Mouse (Mus musculus): ENCODE measurements around the gene Hoxa9. TPM values are rescaled to one million over a fixed set of nuclear protein-coding genes. Genes with fewer than 3 reads are reported as not detected.
A peak's percentile ranks its signal among the peaks of the same experiment; 100 is the strongest.

Gene Hoxa9
- polyA plus RNA-seq, 2 experiments, result 0.43 to 0.76 TPM

GRCm38 (mm10) chr6:52215070-52215469, 15.8 kb downstream of the Hoxa9 start:
- H3K9ac ChIP-seq (replicated peaks), result no peak overlapping the region
- DNase-seq (ENCODE audit: low read depth in 3 of 3, low spot score in 3 of 3), result no peak
- no peak for TF ChIP-seq CTCF (IDR thresholded peaks at IDR 0.05; ENCODE audit: low read depth)
- no peak for TF ChIP-seq EP300 (IDR thresholded peaks at IDR 0.05; ENCODE audit: low read depth)
- H3K4me1 ChIP-seq (replicated peaks; ENCODE audit: control insufficient read depth in 2 of 2, insufficient read depth in 2 of 2, low read length in 1 of 2), result no peaks in the 10 kb centered on the region
- 32% methylated on average over 3 of the region's 3 CpGs for WGBS (ENCODE audit: insufficient replicate concordance)
- no peak overlapping the region for H3K4me3 ChIP-seq (ENCODE audit: insufficient read depth in 1 of 2, low read depth in 2 of 2, low read length in 2 of 2)
- H3K27me3 ChIP-seq (ENCODE audit: control insufficient read depth, insufficient read depth, low read length), result peaks cover 99% of the 10 kb centered on the region
- no peaks in the 10 kb centered on the region for H3K36me3 ChIP-seq (replicated peaks; ENCODE audit: control insufficient read depth, insufficient read depth, low read depth)
- H3K4me2 ChIP-seq (ENCODE audit: low read depth), result no peak overlapping the region
- no peak overlapping the region for H3K27ac ChIP-seq
- H3K9me3 ChIP-seq (ENCODE audit: control insufficient read depth, low read length), result no peaks in the 10 kb centered on the region
- no peak for ATAC-seq (ENCODE audit: insufficient read depth)

- peaks cover 99% of the 10 kb centered on the region for H3K27me3 ChIP-seq (ENCODE audit: control insufficient read depth, insufficient read depth, low read length)
- H3K4me2 ChIP-seq (ENCODE audit: low read depth), result no peak overlapping the region
- TF ChIP-seq EP300 (IDR thresholded peaks at IDR 0.05; ENCODE audit: low read depth) (no peak), CTCF (IDR thresholded peaks at IDR 0.05; ENCODE audit: low read depth) (no peak)
- H3K9ac ChIP-seq (replicated peaks), result no peak overlapping the region
- H3K36me3 ChIP-seq (replicated peaks; ENCODE audit: control insufficient read depth, insufficient read depth, low read depth), result no peaks in the 10 kb centered on the region
- H3K27ac ChIP-seq, result no peak overlapping the region
- no peak overlapping the region for H3K4me3 ChIP-seq (ENCODE audit: insufficient read depth in 1 of 2, low read depth in 2 of 2, low read length in 2 of 2)
- DNase-seq (ENCODE audit: low read depth in 3 of 3, low spot score in 3 of 3) (no peak), ATAC-seq (ENCODE audit: insufficient read depth) (no peak)
- H3K4me1 ChIP-seq (replicated peaks; ENCODE audit: control insufficient read depth in 2 of 2, insufficient read depth in 2 of 2, low read length in 1 of 2), result no peaks in the 10 kb centered on the region
- H3K9me3 ChIP-seq (ENCODE audit: control insufficient read depth, low read length), result no peaks in the 10 kb centered on the region
- WGBS (ENCODE audit: insufficient replicate concordance), result 20% methylated on average over 5 of the region's 5 CpGs
Observed at GRCm38 (mm10) chr6:52214271-52214670, 16.6 kb downstream of the Hoxa9 start.

- H3K4me2 ChIP-seq (ENCODE audit: low read depth), result peak within 1 kb of the TSS; percentile 32
- no peak for ATAC-seq (ENCODE audit: insufficient read depth)
- 5% methylated on average over 38 of the region's 38 CpGs for WGBS (ENCODE audit: insufficient replicate concordance)
- H3K9ac ChIP-seq (replicated peaks), result no peak within 1 kb of the TSS
- no peak for TF ChIP-seq EP300 (IDR thresholded peaks at IDR 0.05; ENCODE audit: low read depth)
- TF ChIP-seq CTCF (IDR thresholded peaks at IDR 0.05; ENCODE audit: low read depth), result no peak
- no peaks in the 10 kb centered on the region for H3K4me1 ChIP-seq (replicated peaks; ENCODE audit: control insufficient read depth in 2 of 2, insufficient read depth in 2 of 2, low read length in 1 of 2)
- no peak within 1 kb of the TSS for H3K27ac ChIP-seq
- H3K36me3 ChIP-seq (replicated peaks; ENCODE audit: control insufficient read depth, insufficient read depth, low read depth), result no peaks in the 10 kb centered on the region
- H3K27me3 ChIP-seq (ENCODE audit: control insufficient read depth, insufficient read depth, low read length), result peaks cover 99% of the 10 kb centered on the region
- peak within 1 kb of the TSS; percentile 11 to 18; a peak in 3 of 4 replicates for H3K4me3 ChIP-seq (ENCODE audit: insufficient read depth in 1 of 2, low read depth in 2 of 2, low read length in 2 of 2)
- no peaks in the 10 kb centered on the region for H3K9me3 ChIP-seq (ENCODE audit: control insufficient read depth, low read length)
- no peak for DNase-seq (ENCODE audit: low read depth in 3 of 3, low spot score in 3 of 3)
Observed at GRCm38 (mm10) chr6:52213119-52213986, 17.5 kb downstream of the Hoxa9 start, which contains the start of the genes Hoxa3 and Gm28308. Hoxa3 (minus strand) TSS chr6:52213336. Gm28308 (minus strand) TSS chr6:52213339.

GRCm38 (mm10) chr6:52212556-52213118, 18.3 kb downstream of the Hoxa9 start:
- H3K36me3 ChIP-seq (replicated peaks; ENCODE audit: control insufficient read depth, insufficient read depth, low read depth), result no peaks in the 10 kb centered on the region
- peak overlapping the region; percentile 11 to 18; a peak in 3 of 4 replicates for H3K4me3 ChIP-seq (ENCODE audit: insufficient read depth in 1 of 2, low read depth in 2 of 2, low read length in 2 of 2)
- H3K9me3 ChIP-seq (ENCODE audit: control insufficient read depth, low read length), result no peaks in the 10 kb centered on the region
- DNase-seq (ENCODE audit: low read depth in 3 of 3, low spot score in 3 of 3) (no peak), ATAC-seq (ENCODE audit: insufficient read depth) (no peak)
- WGBS (ENCODE audit: insufficient replicate concordance), result under 1% methylated on average over 22 of the region's 22 CpGs
- no peak overlapping the region for H3K9ac ChIP-seq (replicated peaks)
- H3K27me3 ChIP-seq (ENCODE audit: control insufficient read depth, insufficient read depth, low read length), result peaks cover 97% of the 10 kb centered on the region
- peak overlapping the region; percentile 32 for H3K4me2 ChIP-seq (ENCODE audit: low read depth)
- no peak overlapping the region for H3K27ac ChIP-seq
- no peaks in the 10 kb centered on the region for H3K4me1 ChIP-seq (replicated peaks; ENCODE audit: control insufficient read depth in 2 of 2, insufficient read depth in 2 of 2, low read length in 1 of 2)
- no peak for TF ChIP-seq EP300 (IDR thresholded peaks at IDR 0.05; ENCODE audit: low read depth)

- H3K27ac ChIP-seq, result no peak overlapping the region
- H3K27me3 ChIP-seq (ENCODE audit: control insufficient read depth, insufficient read depth, low read length), result peaks cover 97% of the 10 kb centered on the region
- DNase-seq (ENCODE audit: low read depth in 3 of 3, low spot score in 3 of 3) (no peak), ATAC-seq (ENCODE audit: insufficient read depth) (no peak)
- no peak overlapping the region; the same call in 1 of the 2 replicates for H3K4me2 ChIP-seq (ENCODE audit: low read depth)
- no peaks in the 10 kb centered on the region for H3K36me3 ChIP-seq (replicated peaks; ENCODE audit: control insufficient read depth, insufficient read depth, low read depth)
- WGBS (ENCODE audit: insufficient replicate concordance), result 2% methylated on average over 13 of the region's 13 CpGs
- TF ChIP-seq EP300 (IDR thresholded peaks at IDR 0.05; ENCODE audit: low read depth), result no peak
- no peak for TF ChIP-seq CTCF (IDR thresholded peaks at IDR 0.05; ENCODE audit: low read depth)
- no peak overlapping the region for H3K4me3 ChIP-seq (ENCODE audit: insufficient read depth in 1 of 2, low read depth in 2 of 2, low read length in 2 of 2)
- H3K9me3 ChIP-seq (ENCODE audit: control insufficient read depth, low read length), result no peaks in the 10 kb centered on the region
- H3K4me1 ChIP-seq (replicated peaks; ENCODE audit: control insufficient read depth in 2 of 2, insufficient read depth in 2 of 2, low read length in 1 of 2), result no peaks in the 10 kb centered on the region
- no peak overlapping the region for H3K9ac ChIP-seq (replicated peaks)
Observed at GRCm38 (mm10) chr6:52211961-52212360, 18.9 kb downstream of the Hoxa9 start.
